Mouse (Mus musculus): Measurements from ENCODE around the gene Snrnp70. TPM values are rescaled to one million over a fixed set of nuclear protein-coding genes. Genes with fewer than 3 reads are reported as not detected.

Snrnp70 gene
- polyA plus RNA-seq, 1 experiment from 2014 or later = 215 TPM

DNA sequence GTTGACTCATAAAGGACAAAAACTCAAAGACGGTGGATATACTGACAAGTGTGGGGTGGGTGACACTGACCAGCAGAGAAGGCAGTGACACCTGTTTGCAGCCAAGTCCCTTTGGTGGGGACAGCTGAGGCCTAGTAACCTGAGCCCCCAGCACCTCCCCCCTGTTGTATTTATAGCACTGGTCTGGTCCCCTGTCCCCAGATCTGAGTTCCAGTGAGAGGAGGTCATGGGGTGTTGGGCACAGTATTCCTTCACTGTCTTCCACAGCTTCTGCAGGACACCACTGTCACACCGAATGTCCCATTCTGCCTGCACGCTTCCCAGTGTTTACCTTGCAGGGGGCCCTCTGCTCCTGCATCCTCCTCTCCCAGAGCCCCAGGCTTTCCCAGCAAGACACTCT lies 60.9 kb downstream of the Snrnp70 start:
- H3K9me3 ChIP-seq (ENCODE audit: control insufficient read depth, low read length) = no peaks in the 10 kb centered on the region
- H3K9ac ChIP-seq (replicated peaks; ENCODE audit: low read depth, low read length) = no peak overlapping the region
- H3K27me3 ChIP-seq (replicated peaks; ENCODE audit: control insufficient read depth, insufficient read depth, low read length) = peaks cover 6% of the 10 kb centered on the region
- H3K36me3 ChIP-seq (ENCODE audit: control insufficient read depth, insufficient read depth) = no peaks in the 10 kb centered on the region
- peaks cover 19% of the 10 kb centered on the region for H3K4me1 ChIP-seq (replicated peaks; ENCODE audit: control insufficient read depth, insufficient read depth, low read length)
- no peak for ATAC-seq
- no peak overlapping the region for H3K4me3 ChIP-seq (replicated peaks; ENCODE audit: low read length)
- 50% methylated on average over 3 of the region's 3 CpGs for WGBS
- H3K27ac ChIP-seq (ENCODE audit: low read length) = no peak overlapping the region
- no peak overlapping the region for H3K4me2 ChIP-seq (ENCODE audit: low read length)

DNA sequence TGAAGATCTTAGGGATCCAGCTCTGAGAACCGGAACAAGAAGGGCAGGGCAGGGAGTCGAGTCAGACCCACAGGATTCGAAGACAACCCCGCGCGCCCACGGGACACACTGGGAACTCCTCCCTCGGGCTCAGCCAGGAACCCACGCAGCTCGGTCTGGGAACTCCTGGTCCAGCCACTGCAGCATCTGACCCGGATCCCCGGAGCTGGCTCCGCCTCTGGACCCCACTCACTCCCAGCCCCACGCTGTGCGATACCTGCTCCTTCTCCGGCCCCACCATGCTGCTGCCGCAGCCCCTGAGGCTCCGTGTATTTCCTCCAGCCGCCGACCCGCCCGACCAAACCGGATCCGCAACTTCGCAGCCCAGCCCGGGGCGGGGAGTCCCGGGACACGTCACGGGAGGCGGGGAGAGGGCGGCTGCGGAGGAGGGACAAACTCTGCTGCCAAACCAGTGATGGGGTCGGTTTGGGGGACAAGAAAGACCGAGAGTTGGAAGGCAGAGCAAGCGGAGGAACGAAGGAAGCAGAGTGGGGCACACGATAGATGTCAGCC lies 62.0 kb downstream of the Snrnp70 start, which contains the start of gene Trpm4:
Gene Trpm4 (minus strand): TSS at position 350 of the 552 bp plus-strand sequence.
- peak; percentile 84 for ATAC-seq
- peak within 1 kb of the TSS; percentile 70 for H3K9ac ChIP-seq (replicated peaks; ENCODE audit: low read depth, low read length)
- peak within 1 kb of the TSS; percentile 89 for H3K4me2 ChIP-seq (ENCODE audit: low read length)
- peak within 1 kb of the TSS; percentile 65 for H3K4me3 ChIP-seq (replicated peaks; ENCODE audit: low read length)
- peaks cover 6% of the 10 kb centered on the region for H3K27me3 ChIP-seq (replicated peaks; ENCODE audit: control insufficient read depth, insufficient read depth, low read length)
- WGBS = under 1% methylated on average over 38 of the region's 38 CpGs
- H3K27ac ChIP-seq (ENCODE audit: low read length) = no peak within 1 kb of the TSS
- peaks cover 12% of the 10 kb centered on the region for H3K4me1 ChIP-seq (replicated peaks; ENCODE audit: control insufficient read depth, insufficient read depth, low read length)
- H3K36me3 ChIP-seq (ENCODE audit: control insufficient read depth, insufficient read depth) = no peaks in the 10 kb centered on the region
- H3K9me3 ChIP-seq (ENCODE audit: control insufficient read depth, low read length) = no peaks in the 10 kb centered on the region

DNA sequence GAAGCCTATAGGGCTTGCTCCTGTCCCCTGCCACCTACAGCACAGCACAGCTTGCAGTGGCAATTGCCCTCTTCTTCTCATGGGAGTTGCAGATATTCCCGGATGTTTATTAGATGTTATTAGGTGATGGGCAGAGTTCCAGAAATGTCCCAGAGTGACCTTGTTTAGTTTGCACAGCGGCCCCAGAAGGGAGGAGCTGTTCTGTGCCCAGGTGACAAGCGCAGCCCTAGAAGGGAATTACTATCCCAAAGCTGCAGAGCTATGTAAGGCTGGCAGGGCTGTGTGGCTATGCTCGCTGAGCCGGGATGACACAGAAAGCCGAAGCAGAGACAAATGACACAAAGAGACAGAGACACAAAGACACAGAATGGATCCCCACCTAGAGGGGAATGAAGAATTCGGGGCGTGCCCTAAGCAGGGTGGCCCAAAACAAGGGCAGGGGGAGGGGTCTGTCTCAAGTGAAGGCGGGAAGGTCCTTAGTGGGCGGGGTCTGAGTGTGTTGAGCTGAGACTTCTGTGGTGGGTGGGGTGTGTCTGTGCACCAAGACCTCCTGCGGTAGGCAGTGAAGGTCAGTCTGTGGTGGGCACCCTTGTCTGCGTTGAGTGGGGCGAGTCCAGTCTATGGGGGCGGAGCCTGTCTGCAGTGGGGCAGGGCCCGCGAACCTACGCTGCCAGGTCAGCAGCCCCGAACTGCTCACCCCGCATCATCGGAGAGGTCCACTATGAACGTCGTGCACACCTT lies 62.7 kb downstream of the Snrnp70 start:
- H3K4me1 ChIP-seq (replicated peaks; ENCODE audit: control insufficient read depth, insufficient read depth, low read length) = peaks cover 11% of the 10 kb centered on the region
- H3K36me3 ChIP-seq (ENCODE audit: control insufficient read depth, insufficient read depth) = no peaks in the 10 kb centered on the region
- no peak overlapping the region for H3K27ac ChIP-seq (ENCODE audit: low read length)
- H3K4me2 ChIP-seq (ENCODE audit: low read length) = peak overlapping the region; percentile 89
- ATAC-seq = peak; percentile 33
- H3K9me3 ChIP-seq (ENCODE audit: control insufficient read depth, low read length) = no peaks in the 10 kb centered on the region
- WGBS = 2% methylated on average over 22 of the region's 22 CpGs
- peaks cover 6% of the 10 kb centered on the region for H3K27me3 ChIP-seq (replicated peaks; ENCODE audit: control insufficient read depth, insufficient read depth, low read length)
- H3K9ac ChIP-seq (replicated peaks; ENCODE audit: low read depth, low read length) = peak overlapping the region; percentile 70
- H3K4me3 ChIP-seq (replicated peaks; ENCODE audit: low read length) = peak overlapping the region; percentile 65

DNA sequence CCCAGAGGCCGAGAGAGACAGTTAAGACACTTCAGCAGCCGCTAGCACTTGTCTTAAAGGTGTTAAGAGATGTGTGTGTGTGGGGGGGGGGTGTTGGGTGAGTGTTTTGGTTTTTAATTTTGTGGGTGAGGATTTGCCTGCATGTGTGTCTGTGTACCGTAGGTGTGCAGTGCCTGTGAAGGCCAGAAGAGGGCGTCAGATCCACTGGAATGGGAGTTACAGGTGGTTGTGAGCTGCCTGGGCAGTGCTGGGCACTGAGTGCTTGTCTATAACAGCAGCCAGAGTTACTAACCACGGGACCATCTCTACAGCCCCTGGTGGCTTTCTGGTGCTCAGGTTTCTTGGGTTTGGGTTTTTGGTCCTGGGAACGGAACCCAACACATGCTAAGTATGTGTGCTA lies 64.0 kb downstream of the Snrnp70 start:
- Histone ChIP-seq H3K4me1 (replicated peaks; ENCODE audit: control insufficient read depth, insufficient read depth, low read length) (peaks cover 11% of the 10 kb centered on the region), H3K4me2 (ENCODE audit: low read length) (no peak overlapping the region), H3K36me3 (ENCODE audit: control insufficient read depth, insufficient read depth) (no peaks in the 10 kb centered on the region), H3K4me3 (replicated peaks; ENCODE audit: low read length) (no peak overlapping the region), H3K27ac (ENCODE audit: low read length) (no peak overlapping the region), H3K9me3 (ENCODE audit: control insufficient read depth, low read length) (no peaks in the 10 kb centered on the region), H3K27me3 (replicated peaks; ENCODE audit: control insufficient read depth, insufficient read depth, low read length) (no peaks in the 10 kb centered on the region), H3K9ac (replicated peaks; ENCODE audit: low read depth, low read length) (no peak overlapping the region)
- no peak for ATAC-seq
- 78% methylated on average over 6 of the region's 6 CpGs for WGBS

DNA sequence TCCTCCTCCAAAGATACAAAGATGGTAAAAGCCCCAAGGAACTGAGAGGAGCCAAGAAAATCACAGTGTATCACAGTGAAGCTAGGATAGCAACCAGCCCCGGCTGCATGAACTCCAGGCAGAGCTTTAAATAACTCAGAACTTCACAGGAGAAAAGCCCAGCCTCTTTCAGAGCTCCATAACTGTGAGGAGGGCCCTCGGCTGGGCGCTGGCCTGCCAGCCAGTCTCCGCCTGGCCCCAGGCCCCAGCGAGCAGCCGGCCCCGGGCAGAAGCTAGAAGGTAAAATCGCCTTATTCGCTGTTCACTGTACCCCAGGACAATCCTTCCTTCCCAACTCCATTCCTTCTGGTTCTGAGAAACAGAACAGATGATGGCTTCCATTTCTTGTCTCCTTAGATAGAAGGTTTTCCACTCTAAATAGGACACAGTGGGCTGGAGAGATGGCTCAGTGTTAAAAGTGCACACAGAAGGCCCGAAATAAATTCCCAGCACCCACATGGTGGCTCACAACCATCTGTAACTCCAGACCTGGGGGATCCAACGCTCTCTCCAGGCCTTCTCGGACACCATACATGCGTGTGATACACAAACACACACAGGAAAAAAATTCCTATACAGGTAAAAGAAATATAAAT lies 66.6 kb downstream of the Snrnp70 start:
- no peak overlapping the region for H3K4me2 ChIP-seq (ENCODE audit: low read length)
- H3K4me3 ChIP-seq (replicated peaks; ENCODE audit: low read length) = no peak overlapping the region
- ATAC-seq = no peak
- H3K9ac ChIP-seq (replicated peaks; ENCODE audit: low read depth, low read length) = no peak overlapping the region
- H3K36me3 ChIP-seq (ENCODE audit: control insufficient read depth, insufficient read depth) = no peaks in the 10 kb centered on the region
- peaks cover 11% of the 10 kb centered on the region for H3K4me1 ChIP-seq (replicated peaks; ENCODE audit: control insufficient read depth, insufficient read depth, low read length)
- H3K27ac ChIP-seq (ENCODE audit: low read length) = no peak overlapping the region
- 80% methylated on average over 13 of the region's 13 CpGs for WGBS
- no peaks in the 10 kb centered on the region; the same call in 1 of the 2 replicates for H3K9me3 ChIP-seq (ENCODE audit: control insufficient read depth, low read length)
- no peaks in the 10 kb centered on the region for H3K27me3 ChIP-seq (replicated peaks; ENCODE audit: control insufficient read depth, insufficient read depth, low read length)

Other genes with a start within 250 kb of the Snrnp70 start
- 84.2 and 90.2 TPM in 2 replicates for gene Pih1d1, start 241.4 kb downstream of the Snrnp70 start, polyA plus RNA-seq (2015; fragmentation: Nextera tagmentation; extraction: Ambion mirVana)
- gene Aldh16a1, start 241.2 kb downstream of the Snrnp70 start, polyA plus RNA-seq (2015; fragmentation: Nextera tagmentation; extraction: Ambion mirVana) = 19.3 and 20.9 TPM in 2 replicates
- 20.1 and 22.8 TPM in 2 replicates for gene Slc17a7, start 231.8 kb downstream of the Snrnp70 start, polyA plus RNA-seq (2015; fragmentation: Nextera tagmentation; extraction: Ambion mirVana)
- 0.51 TPM in 1 of 2 replicates, not detected in the other for gene Gfy, start 216.2 kb downstream of the Snrnp70 start, polyA plus RNA-seq (2015; fragmentation: Nextera tagmentation; extraction: Ambion mirVana)
- gene Pth2, start 214.7 kb downstream of the Snrnp70 start, polyA plus RNA-seq (2015; fragmentation: Nextera tagmentation; extraction: Ambion mirVana) = 0.63 TPM in 1 of 2 replicates, not detected in the other
- gene Ccdc155, start 190.8 kb downstream of the Snrnp70 start, polyA plus RNA-seq (2015; fragmentation: Nextera tagmentation; extraction: Ambion mirVana) = 0.58 and 0.95 TPM in 2 replicates
- 1.1 and 2.2 TPM in 2 replicates for gene Dkkl1, start 183.6 kb downstream of the Snrnp70 start, polyA plus RNA-seq (2015; fragmentation: Nextera tagmentation; extraction: Ambion mirVana)
- 73.1 and 79.5 TPM in 2 replicates for gene Tead2, start 180.0 kb downstream of the Snrnp70 start, polyA plus RNA-seq (2015; fragmentation: Nextera tagmentation; extraction: Ambion mirVana)
- gene Cd37, start 156.6 kb downstream of the Snrnp70 start, polyA plus RNA-seq (2015; fragmentation: Nextera tagmentation; extraction: Ambion mirVana) = 1.5 and 1.6 TPM in 2 replicates
- 0.30 and 0.47 TPM in 2 replicates for gene Slc6a16, start 154.7 kb downstream of the Snrnp70 start, polyA plus RNA-seq (2015; fragmentation: Nextera tagmentation; extraction: Ambion mirVana)
- not detected in 2 replicates for gene Slc6a21, start 118.2 kb downstream of the Snrnp70 start, polyA plus RNA-seq (2015; fragmentation: Nextera tagmentation; extraction: Ambion mirVana)
- 8.2 and 10.1 TPM in 2 replicates for gene Trpm4, start 62.0 kb downstream of the Snrnp70 start, polyA plus RNA-seq (2015; fragmentation: Nextera tagmentation; extraction: Ambion mirVana)
- 0.60 TPM in 1 of 2 replicates, not detected in the other for gene Hrc, start 60.5 kb downstream of the Snrnp70 start, polyA plus RNA-seq (2015; fragmentation: Nextera tagmentation; extraction: Ambion mirVana)
- gene Ppfia3, start 28.7 kb downstream of the Snrnp70 start, polyA plus RNA-seq (2015; fragmentation: Nextera tagmentation; extraction: Ambion mirVana) = 16.1 and 19.7 TPM in 2 replicates
- gene Lin7b, start 25.2 kb downstream of the Snrnp70 start, polyA plus RNA-seq (2015; fragmentation: Nextera tagmentation; extraction: Ambion mirVana) = 6.1 and 18.5 TPM in 2 replicates
- not detected in 2 replicates for gene Kcna7, start 9.9 kb upstream of the Snrnp70 start, polyA plus RNA-seq (2015; fragmentation: Nextera tagmentation; extraction: Ambion mirVana)
- gene Ntf5, start 18.0 kb upstream of the Snrnp70 start, polyA plus RNA-seq (2015; fragmentation: Nextera tagmentation; extraction: Ambion mirVana) = 0.10 TPM in 1 of 2 replicates, not detected in the other
- 0.44 and 0.65 TPM in 2 replicates for gene Lhb, start 25.1 kb upstream of the Snrnp70 start, polyA plus RNA-seq (2015; fragmentation: Nextera tagmentation; extraction: Ambion mirVana)
- 19.9 and 21.6 TPM in 2 replicates for gene Gys1, start 39.1 kb upstream of the Snrnp70 start, polyA plus RNA-seq (2015; fragmentation: Nextera tagmentation; extraction: Ambion mirVana)
- gene Ruvbl2, start 42.4 kb upstream of the Snrnp70 start, polyA plus RNA-seq (2015; fragmentation: Nextera tagmentation; extraction: Ambion mirVana) = 137 and 147 TPM in 2 replicates
- gene Ftl1, start 64.1 kb upstream of the Snrnp70 start, polyA plus RNA-seq (2015; fragmentation: Nextera tagmentation; extraction: Ambion mirVana) = 5,701 and 5,899 TPM in 2 replicates
- gene Bax, start 71.2 kb upstream of the Snrnp70 start, polyA plus RNA-seq (2015; fragmentation: Nextera tagmentation; extraction: Ambion mirVana) = 225 and 257 TPM in 2 replicates
- gene Tulp2, start 86.1 kb upstream of the Snrnp70 start, polyA plus RNA-seq (2015; fragmentation: Nextera tagmentation; extraction: Ambion mirVana) = 0.12 TPM in 1 of 2 replicates, not detected in the other
- gene Gm45808, start 91.1 kb upstream of the Snrnp70 start, polyA plus RNA-seq (2015; fragmentation: Nextera tagmentation; extraction: Ambion mirVana) = not detected in 2 replicates
- gene Dhdh, start 93.1 kb upstream of the Snrnp70 start, polyA plus RNA-seq (2015; fragmentation: Nextera tagmentation; extraction: Ambion mirVana) = 2.2 and 3.0 TPM in 2 replicates
- gene Nucb1, start 114.7 kb upstream of the Snrnp70 start, polyA plus RNA-seq (2015; fragmentation: Nextera tagmentation; extraction: Ambion mirVana) = 106 and 107 TPM in 2 replicates
- 14.4 and 16.4 TPM in 2 replicates for gene Ppp1r15a, start 130.5 kb upstream of the Snrnp70 start, polyA plus RNA-seq (2015; fragmentation: Nextera tagmentation; extraction: Ambion mirVana)
- 0.57 and 0.81 TPM in 2 replicates for gene Plekha4, start 130.6 kb upstream of the Snrnp70 start, polyA plus RNA-seq (2015; fragmentation: Nextera tagmentation; extraction: Ambion mirVana)
- gene Hsd17b14, start 159.2 kb upstream of the Snrnp70 start, polyA plus RNA-seq (2015; fragmentation: Nextera tagmentation; extraction: Ambion mirVana) = not detected in 2 replicates
- gene Bcat2, start 174.4 kb upstream of the Snrnp70 start, polyA plus RNA-seq (2015; fragmentation: Nextera tagmentation; extraction: Ambion mirVana) = 24.2 and 24.5 TPM in 2 replicates
- not detected in 2 replicates for gene Fgf21, start 219.7 kb upstream of the Snrnp70 start, polyA plus RNA-seq (2015; fragmentation: Nextera tagmentation; extraction: Ambion mirVana)
- gene Fut1, start 221.5 kb upstream of the Snrnp70 start, polyA plus RNA-seq (2015; fragmentation: Nextera tagmentation; extraction: Ambion mirVana) = not detected in 2 replicates
- gene Izumo1, start 226.1 kb upstream of the Snrnp70 start, polyA plus RNA-seq (2015; fragmentation: Nextera tagmentation; extraction: Ambion mirVana) = not detected in 2 replicates
- 13.5 and 15.1 TPM in 2 replicates for gene Rasip1, start 231.7 kb upstream of the Snrnp70 start, polyA plus RNA-seq (2015; fragmentation: Nextera tagmentation; extraction: Ambion mirVana)
- gene Mamstr, start 244.2 kb upstream of the Snrnp70 start, polyA plus RNA-seq (2015; fragmentation: Nextera tagmentation; extraction: Ambion mirVana) = 2.8 and 4.2 TPM in 2 replicates

All from forebrain, embryonic 16.5 days (tissue).